Mouse (Mus musculus): ENCODE data around the gene Setd2. TPM values are rescaled to one million over a fixed set of nuclear protein-coding genes. Genes with fewer than 3 reads are reported as not detected.

Gene Setd2
- polyA plus RNA-seq, 1 experiment from 2014 or later: 16.8 TPM

GRCm38 (mm10) chr9:110631651-110632275 lies 99.4 kb downstream of the Setd2 start:
- Histone ChIP-seq H3K4me3 (ENCODE audit: low read length) (0 out of 2 replicates have a peak overlapping the region, but pooled peaks have one; percentile 2), H3K9me3 (ENCODE audit: control insufficient read depth, low read length) (no peaks in the 10 kb centered on the region), H3K36me3 (ENCODE audit: control insufficient read depth, insufficient read depth, low read length) (no peaks in the 10 kb centered on the region), H3K27ac (ENCODE audit: low read length) (no peak overlapping the region), H3K4me2 (ENCODE audit: low read depth, low read length) (no peak overlapping the region), H3K27me3 (replicated peaks; ENCODE audit: control insufficient read depth, insufficient read depth, low read length) (peaks cover 6% of the 10 kb centered on the region; the same call in 1 of the 2 replicates), H3K9ac (ENCODE audit: low read depth, low read length) (no peak overlapping the region), H3K4me1 (ENCODE audit: control insufficient read depth, insufficient read depth, low read length) (0 out of 2 replicates have a peak, but pooled peaks cover 2% of the 10 kb centered on the region)
- ATAC-seq: no peak
- 48% methylated on average over 30 of the region's 30 CpGs for WGBS

GRCm38 (mm10) chr9:110632671-110633070 lies 100.3 kb downstream of the Setd2 start:
- no peak overlapping the region for H3K27ac ChIP-seq (ENCODE audit: low read length)
- H3K36me3 ChIP-seq (ENCODE audit: control insufficient read depth, insufficient read depth, low read length): no peaks in the 10 kb centered on the region
- 83% methylated on average over 15 of the region's 15 CpGs for WGBS
- H3K4me2 ChIP-seq (ENCODE audit: low read depth, low read length): no peak overlapping the region
- no peaks in the 10 kb centered on the region for H3K9me3 ChIP-seq (ENCODE audit: control insufficient read depth, low read length)
- H3K4me3 ChIP-seq (ENCODE audit: low read length): no peak overlapping the region
- H3K27me3 ChIP-seq (replicated peaks; ENCODE audit: control insufficient read depth, insufficient read depth, low read length): peaks cover 6% of the 10 kb centered on the region; the same call in 1 of the 2 replicates
- ATAC-seq: no peak
- H3K9ac ChIP-seq (ENCODE audit: low read depth, low read length): no peak overlapping the region
- H3K4me1 ChIP-seq (ENCODE audit: control insufficient read depth, insufficient read depth, low read length): 0 out of 2 replicates have a peak, but pooled peaks cover 2% of the 10 kb centered on the region

GRCm38 (mm10) chr9:110633882-110634281 lies 101.5 kb downstream of the Setd2 start:
- no peaks in the 10 kb centered on the region for H3K9me3 ChIP-seq (ENCODE audit: control insufficient read depth, low read length)
- H3K9ac ChIP-seq (ENCODE audit: low read depth, low read length): no peak overlapping the region
- H3K4me3 ChIP-seq (ENCODE audit: low read length): no peak overlapping the region
- H3K4me1 ChIP-seq (ENCODE audit: control insufficient read depth, insufficient read depth, low read length): 0 out of 2 replicates have a peak, but pooled peaks cover 2% of the 10 kb centered on the region
- WGBS: 79% methylated on average over 17 of the region's 17 CpGs
- H3K27me3 ChIP-seq (replicated peaks; ENCODE audit: control insufficient read depth, insufficient read depth, low read length): peaks cover 6% of the 10 kb centered on the region; the same call in 1 of the 2 replicates
- ATAC-seq: no peak
- H3K27ac ChIP-seq (ENCODE audit: low read length): no peak overlapping the region
- 0 out of 2 replicates have a peak, but pooled peaks cover 3% of the 10 kb centered on the region for H3K36me3 ChIP-seq (ENCODE audit: control insufficient read depth, insufficient read depth, low read length)
- H3K4me2 ChIP-seq (ENCODE audit: low read depth, low read length): no peak overlapping the region

GRCm38 (mm10) chr9:110635225-110635624 lies 102.8 kb downstream of the Setd2 start:
- Histone ChIP-seq H3K27me3 (replicated peaks; ENCODE audit: control insufficient read depth, insufficient read depth, low read length) (peaks cover 6% of the 10 kb centered on the region; the same call in 1 of the 2 replicates), H3K4me2 (ENCODE audit: low read depth, low read length) (no peak overlapping the region), H3K27ac (ENCODE audit: low read length) (no peak overlapping the region), H3K9me3 (ENCODE audit: control insufficient read depth, low read length) (no peaks in the 10 kb centered on the region), H3K9ac (ENCODE audit: low read depth, low read length) (no peak overlapping the region), H3K4me1 (ENCODE audit: control insufficient read depth, insufficient read depth, low read length) (0 out of 2 replicates have a peak, but pooled peaks cover 2% of the 10 kb centered on the region), H3K4me3 (ENCODE audit: low read length) (no peak overlapping the region), H3K36me3 (ENCODE audit: control insufficient read depth, insufficient read depth, low read length) (0 out of 2 replicates have a peak, but pooled peaks cover 3% of the 10 kb centered on the region)
- ATAC-seq: peak; percentile 67
- 10% methylated on average over 19 of the region's 19 CpGs for WGBS

GRCm38 (mm10) chr9:110638611-110639021 lies 106.2 kb downstream of the Setd2 start:
- no peak overlapping the region for H3K4me3 ChIP-seq (ENCODE audit: low read length)
- peaks cover 3% of the 10 kb centered on the region; the same call in 1 of the 2 replicates for H3K36me3 ChIP-seq (ENCODE audit: control insufficient read depth, insufficient read depth, low read length)
- 84% methylated on average over 10 of the region's 10 CpGs for WGBS
- H3K27ac ChIP-seq (ENCODE audit: low read length): no peak overlapping the region
- no peak for ATAC-seq
- H3K9me3 ChIP-seq (ENCODE audit: control insufficient read depth, low read length): no peaks in the 10 kb centered on the region
- H3K27me3 ChIP-seq (replicated peaks; ENCODE audit: control insufficient read depth, insufficient read depth, low read length): no peaks in the 10 kb centered on the region
- H3K4me2 ChIP-seq (ENCODE audit: low read depth, low read length): no peak overlapping the region
- H3K9ac ChIP-seq (ENCODE audit: low read depth, low read length): no peak overlapping the region
- no peaks in the 10 kb centered on the region for H3K4me1 ChIP-seq (ENCODE audit: control insufficient read depth, insufficient read depth, low read length)

GRCm38 (mm10) chr9:110641006-110641405 lies 108.6 kb downstream of the Setd2 start:
- no peak for ATAC-seq

GRCm38 (mm10) chr9:110642812-110643524 lies 110.6 kb downstream of the Setd2 start:
- Histone ChIP-seq H3K4me2 (ENCODE audit: low read depth, low read length) (no peak overlapping the region), H3K36me3 (ENCODE audit: control insufficient read depth, insufficient read depth, low read length) (peaks cover 3% of the 10 kb centered on the region; the same call in 1 of the 2 replicates), H3K9me3 (ENCODE audit: control insufficient read depth, low read length) (no peaks in the 10 kb centered on the region), H3K27me3 (replicated peaks; ENCODE audit: control insufficient read depth, insufficient read depth, low read length) (no peaks in the 10 kb centered on the region), H3K4me1 (ENCODE audit: control insufficient read depth, insufficient read depth, low read length) (no peaks in the 10 kb centered on the region), H3K27ac (ENCODE audit: low read length) (no peak overlapping the region), H3K9ac (ENCODE audit: low read depth, low read length) (no peak overlapping the region), H3K4me3 (ENCODE audit: low read length) (no peak overlapping the region)
- no peak for ATAC-seq
- WGBS: 47% methylated on average over 5 of the region's 5 CpGs

More at GRCm38 (mm10) chr9:110641006-110641405, 108.6 kb downstream of the Setd2 start:
- H3K4me2 ChIP-seq (ENCODE audit: low read depth, low read length): no peak overlapping the region
- no peaks in the 10 kb centered on the region for H3K4me1 ChIP-seq (ENCODE audit: control insufficient read depth, insufficient read depth, low read length)
- H3K27ac ChIP-seq (ENCODE audit: low read length): no peak overlapping the region
- H3K9me3 ChIP-seq (ENCODE audit: control insufficient read depth, low read length): no peaks in the 10 kb centered on the region
- no peak overlapping the region for H3K4me3 ChIP-seq (ENCODE audit: low read length)
- WGBS: 87% methylated on average over 5 of the region's 5 CpGs
- H3K9ac ChIP-seq (ENCODE audit: low read depth, low read length): no peak overlapping the region
- peaks cover 3% of the 10 kb centered on the region; the same call in 1 of the 2 replicates for H3K36me3 ChIP-seq (ENCODE audit: control insufficient read depth, insufficient read depth, low read length)
- H3K27me3 ChIP-seq (replicated peaks; ENCODE audit: control insufficient read depth, insufficient read depth, low read length): no peaks in the 10 kb centered on the region

- 58% methylated on average over 9 of the region's 9 CpGs for WGBS
- Histone ChIP-seq H3K9me3 (ENCODE audit: control insufficient read depth, low read length) (no peaks in the 10 kb centered on the region), H3K27me3 (replicated peaks; ENCODE audit: control insufficient read depth, insufficient read depth, low read length) (no peaks in the 10 kb centered on the region), H3K9ac (ENCODE audit: low read depth, low read length) (no peak overlapping the region), H3K36me3 (ENCODE audit: control insufficient read depth, insufficient read depth, low read length) (no peaks in the 10 kb centered on the region; the same call in 1 of the 2 replicates), H3K27ac (ENCODE audit: low read length) (no peak overlapping the region), H3K4me2 (ENCODE audit: low read depth, low read length) (no peak overlapping the region), H3K4me3 (ENCODE audit: low read length) (no peak overlapping the region), H3K4me1 (ENCODE audit: control insufficient read depth, insufficient read depth, low read length) (no peaks in the 10 kb centered on the region)
- no peak for ATAC-seq
These were observed 111.4 kb downstream of the Setd2 start for GRCm38 (mm10) chr9:110643787-110644186.

GRCm38 (mm10) chr9:110644295-110644694 lies 111.9 kb downstream of the Setd2 start:
- Histone ChIP-seq H3K27me3 (replicated peaks; ENCODE audit: control insufficient read depth, insufficient read depth, low read length) (no peaks in the 10 kb centered on the region), H3K36me3 (ENCODE audit: control insufficient read depth, insufficient read depth, low read length) (no peaks in the 10 kb centered on the region; the same call in 1 of the 2 replicates), H3K9ac (ENCODE audit: low read depth, low read length) (no peak overlapping the region), H3K4me1 (ENCODE audit: control insufficient read depth, insufficient read depth, low read length) (no peaks in the 10 kb centered on the region), H3K4me2 (ENCODE audit: low read depth, low read length) (no peak overlapping the region), H3K27ac (ENCODE audit: low read length) (no peak overlapping the region), H3K9me3 (ENCODE audit: control insufficient read depth, low read length) (no peaks in the 10 kb centered on the region), H3K4me3 (ENCODE audit: low read length) (no peak overlapping the region)
- ATAC-seq: no peak
- WGBS: 84% methylated on average over 10 of the region's 10 CpGs
